Mouse (Mus musculus): ENCODE measurements around the gene Szt2. TPM values are rescaled to one million over a fixed set of nuclear protein-coding genes. Genes with fewer than 3 reads are reported as not detected.

Gene Szt2
- polyA plus RNA-seq, 1 experiment from 2014 or later = 11.1 TPM

DNA sequence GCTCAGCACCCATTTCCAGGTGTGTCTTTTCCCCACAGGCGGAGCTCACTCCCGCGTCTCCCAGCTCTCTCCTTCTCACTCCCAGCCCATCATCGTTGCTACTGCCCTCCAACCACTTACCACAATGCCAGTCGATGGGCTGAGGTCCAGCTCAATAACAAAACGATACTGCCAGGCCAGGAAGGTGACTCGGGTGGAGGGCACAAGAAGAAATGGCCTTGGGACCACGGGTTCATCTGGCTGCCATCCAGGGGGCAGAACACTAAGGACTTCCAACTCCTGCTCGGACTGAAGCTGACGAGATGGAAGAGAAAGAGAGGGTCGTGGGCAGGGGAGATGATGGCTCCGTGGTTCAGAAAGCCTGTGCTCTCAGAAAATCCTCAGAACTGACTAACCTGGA lies 6.4 kb downstream of the Szt2 start:
- Histone ChIP-seq H3K4me1 (replicated peaks) (no peaks in the 10 kb centered on the region), H3K27ac (no peak overlapping the region), H3K36me3 (peaks cover 76% of the 10 kb centered on the region), H3K4me2 (no peak overlapping the region), H3K9ac (replicated peaks) (no peak overlapping the region), H3K9me3 (no peaks in the 10 kb centered on the region), H3K27me3 (no peaks in the 10 kb centered on the region), H3K4me3 (replicated peaks) (no peak overlapping the region)
- 93% methylated on average over 12 of the region's 12 CpGs for WGBS
- ATAC-seq (ENCODE audit: insufficient number of reproducible peaks, insufficient read depth, low FRiP score, low TSS enrichment, low read depth) = no peak

GRCm38 (mm10) chr4:118401918-118402317 lies 7.2 kb downstream of the Szt2 start:
- Histone ChIP-seq H3K36me3 (peaks cover 84% of the 10 kb centered on the region), H3K4me1 (replicated peaks) (no peaks in the 10 kb centered on the region), H3K27me3 (no peaks in the 10 kb centered on the region), H3K27ac (no peak overlapping the region), H3K4me2 (no peak overlapping the region), H3K9ac (replicated peaks) (no peak overlapping the region), H3K9me3 (no peaks in the 10 kb centered on the region), H3K4me3 (replicated peaks) (no peak overlapping the region)
- no peak for ATAC-seq (ENCODE audit: insufficient number of reproducible peaks, insufficient read depth, low FRiP score, low TSS enrichment, low read depth)
- 93% methylated on average over 5 of the region's 5 CpGs for WGBS

GRCm38 (mm10) chr4:118401421-118401820 lies 7.7 kb downstream of the Szt2 start:
- ATAC-seq (ENCODE audit: insufficient number of reproducible peaks, insufficient read depth, low FRiP score, low TSS enrichment, low read depth) = no peak
- Histone ChIP-seq H3K36me3 (peaks cover 89% of the 10 kb centered on the region), H3K4me3 (replicated peaks) (no peak overlapping the region), H3K27ac (no peak overlapping the region), H3K9me3 (no peaks in the 10 kb centered on the region), H3K27me3 (no peaks in the 10 kb centered on the region), H3K4me1 (replicated peaks) (no peaks in the 10 kb centered on the region), H3K9ac (replicated peaks) (no peak overlapping the region), H3K4me2 (no peak overlapping the region)
- 93% methylated on average over 3 of the region's 3 CpGs for WGBS

- Histone ChIP-seq H3K9ac (replicated peaks) (no peak overlapping the region), H3K27me3 (no peaks in the 10 kb centered on the region), H3K4me3 (replicated peaks) (no peak overlapping the region), H3K4me1 (replicated peaks) (no peaks in the 10 kb centered on the region), H3K36me3 (peaks cover 98% of the 10 kb centered on the region), H3K27ac (no peak overlapping the region), H3K4me2 (no peak overlapping the region), H3K9me3 (no peaks in the 10 kb centered on the region)
- ATAC-seq (ENCODE audit: insufficient number of reproducible peaks, insufficient read depth, low FRiP score, low TSS enrichment, low read depth) = no peak
- 93% methylated on average over 6 of the region's 6 CpGs for WGBS
These were observed 10.7 kb downstream of the Szt2 start for GRCm38 (mm10) chr4:118398400-118398799.

DNA sequence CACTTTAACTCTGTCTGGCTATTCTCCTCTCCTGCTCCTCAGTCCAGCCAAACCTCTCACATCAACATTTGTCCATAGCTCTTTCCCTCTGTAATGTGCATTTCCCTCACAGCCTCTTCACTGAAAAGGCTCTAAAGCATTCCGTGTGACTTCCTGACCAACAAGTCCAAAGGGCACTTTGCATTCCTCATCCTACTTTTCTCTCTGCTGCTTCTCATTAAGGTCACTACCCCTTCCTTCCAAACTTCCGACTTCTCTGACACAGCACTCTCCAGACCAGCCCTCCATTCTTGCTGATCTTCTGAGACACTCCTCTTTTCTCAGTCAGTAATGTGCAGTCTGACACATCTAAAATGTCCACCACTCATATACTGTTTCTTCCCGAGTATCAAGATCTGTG lies 12.6 kb downstream of the Szt2 start:
- Histone ChIP-seq H3K27me3 (no peaks in the 10 kb centered on the region), H3K36me3 (peaks cover 98% of the 10 kb centered on the region), H3K27ac (no peak overlapping the region), H3K9ac (replicated peaks) (no peak overlapping the region), H3K4me3 (replicated peaks) (no peak overlapping the region), H3K9me3 (no peaks in the 10 kb centered on the region), H3K4me2 (no peak overlapping the region), H3K4me1 (replicated peaks) (no peaks in the 10 kb centered on the region)
- ATAC-seq (ENCODE audit: insufficient number of reproducible peaks, insufficient read depth, low FRiP score, low TSS enrichment, low read depth) = no peak
- 73% methylated on average over 3 of the region's 3 CpGs for WGBS

- Histone ChIP-seq H3K9ac (replicated peaks) (no peak overlapping the region), H3K9me3 (no peaks in the 10 kb centered on the region), H3K27me3 (no peaks in the 10 kb centered on the region), H3K4me2 (no peak overlapping the region), H3K36me3 (peaks cover 99% of the 10 kb centered on the region), H3K27ac (no peak overlapping the region), H3K4me1 (replicated peaks) (no peaks in the 10 kb centered on the region), H3K4me3 (replicated peaks) (no peak overlapping the region)
- WGBS = 94% methylated on average over 4 of the region's 4 CpGs
- ATAC-seq (ENCODE audit: insufficient number of reproducible peaks, insufficient read depth, low FRiP score, low TSS enrichment, low read depth) = no peak
These were observed 13.8 kb downstream of the Szt2 start for GRCm38 (mm10) chr4:118395289-118395688.

DNA sequence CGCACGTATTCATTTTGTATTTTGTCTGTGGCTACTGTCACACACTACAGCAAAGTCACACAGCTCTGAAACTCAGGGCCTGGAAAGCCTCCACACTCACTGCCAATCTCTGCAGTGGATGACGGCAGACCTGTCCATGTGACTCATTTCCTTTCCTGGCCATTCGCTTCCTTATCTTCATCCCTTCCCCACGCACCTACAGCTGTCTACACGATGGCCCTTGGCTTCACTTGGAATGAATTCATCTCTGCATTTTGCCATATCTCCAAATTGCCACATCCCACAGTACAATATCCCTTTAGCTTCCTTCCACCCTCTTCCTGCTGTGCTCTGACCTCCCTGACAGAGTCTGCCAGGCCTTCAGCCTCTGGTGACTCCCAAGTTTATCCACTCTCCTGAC lies 14.6 kb downstream of the Szt2 start:
- 92% methylated on average over 6 of the region's 6 CpGs for WGBS
- Histone ChIP-seq H3K4me1 (replicated peaks) (no peaks in the 10 kb centered on the region), H3K36me3 (peaks cover 99% of the 10 kb centered on the region), H3K27me3 (no peaks in the 10 kb centered on the region), H3K4me3 (replicated peaks) (no peak overlapping the region), H3K9me3 (no peaks in the 10 kb centered on the region), H3K9ac (replicated peaks) (no peak overlapping the region), H3K27ac (no peak overlapping the region), H3K4me2 (no peak overlapping the region)
- no peak for ATAC-seq (ENCODE audit: insufficient number of reproducible peaks, insufficient read depth, low FRiP score, low TSS enrichment, low read depth)

DNA sequence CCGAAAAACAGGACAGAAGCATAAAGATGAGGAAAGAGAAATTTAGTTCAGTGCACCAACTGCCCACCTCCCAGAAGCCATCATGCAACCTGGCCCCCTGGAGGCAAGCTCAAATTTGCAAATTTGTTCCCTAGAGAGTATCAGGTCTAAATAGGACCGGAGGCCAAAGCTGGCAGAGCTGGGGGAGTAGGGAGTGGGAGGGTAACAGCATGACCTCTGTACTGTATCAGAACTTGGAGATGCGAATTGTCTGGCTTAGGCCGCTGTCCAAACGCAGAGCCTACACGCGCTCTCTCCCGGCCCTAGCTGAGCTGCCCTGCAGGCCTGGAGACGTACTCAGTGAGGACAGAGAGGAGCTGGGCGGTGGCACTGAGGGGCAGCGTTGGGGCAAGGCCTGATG lies 18.9 kb downstream of the Szt2 start:
- Histone ChIP-seq H3K27ac (no peak overlapping the region), H3K4me3 (replicated peaks) (no peak overlapping the region), H3K27me3 (no peaks in the 10 kb centered on the region), H3K4me1 (replicated peaks) (no peaks in the 10 kb centered on the region), H3K9me3 (no peaks in the 10 kb centered on the region), H3K36me3 (peaks cover 99% of the 10 kb centered on the region), H3K9ac (replicated peaks) (no peak overlapping the region), H3K4me2 (no peak overlapping the region)
- no peak for ATAC-seq (ENCODE audit: insufficient number of reproducible peaks, insufficient read depth, low FRiP score, low TSS enrichment, low read depth)
- whole genome bisulfite sequencing = 92% methylated on average over 11 of the region's 11 CpGs

- no peak overlapping the region for H3K27ac ChIP-seq
- H3K9me3 ChIP-seq = no peaks in the 10 kb centered on the region
- no peak overlapping the region for H3K4me3 ChIP-seq (replicated peaks)
- no peaks in the 10 kb centered on the region for H3K4me1 ChIP-seq (replicated peaks)
- H3K9ac ChIP-seq (replicated peaks) = no peak overlapping the region
- no peak for ATAC-seq (ENCODE audit: insufficient number of reproducible peaks, insufficient read depth, low FRiP score, low TSS enrichment, low read depth)
- WGBS = 95% methylated on average over 8 of the region's 8 CpGs
- peaks cover 100% of the 10 kb centered on the region for H3K36me3 ChIP-seq
- H3K27me3 ChIP-seq = no peaks in the 10 kb centered on the region
- H3K4me2 ChIP-seq = no peak overlapping the region
These were observed 21.8 kb downstream of the Szt2 start for GRCm38 (mm10) chr4:118387316-118387715.

DNA sequence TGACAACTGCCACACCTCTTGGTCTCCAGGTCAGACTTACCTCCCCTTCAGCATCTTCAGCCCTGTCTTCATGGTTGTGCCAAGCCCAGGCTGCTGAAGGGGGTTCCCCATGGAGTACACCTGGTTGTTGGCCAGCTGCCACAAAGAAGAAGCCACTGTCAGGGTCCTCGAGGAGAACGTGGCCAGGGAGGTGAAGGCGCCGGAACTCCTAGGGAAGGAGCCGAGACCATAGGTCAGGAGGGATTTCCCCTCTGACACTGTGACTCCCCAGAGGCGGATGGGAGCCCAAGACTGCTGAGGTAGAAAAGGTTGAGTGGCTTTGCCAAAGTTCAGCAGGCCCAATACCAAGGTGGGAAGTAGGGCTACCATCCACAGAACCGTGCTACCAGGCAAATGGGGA lies 25.8 kb downstream of the Szt2 start:
- Histone ChIP-seq H3K27ac (no peak overlapping the region), H3K4me3 (replicated peaks) (no peak overlapping the region), H3K4me1 (replicated peaks) (no peaks in the 10 kb centered on the region), H3K27me3 (no peaks in the 10 kb centered on the region), H3K9ac (replicated peaks) (no peak overlapping the region), H3K4me2 (no peak overlapping the region), H3K9me3 (no peaks in the 10 kb centered on the region), H3K36me3 (peaks cover 98% of the 10 kb centered on the region)
- 95% methylated on average over 7 of the region's 7 CpGs for WGBS
- no peak for ATAC-seq (ENCODE audit: insufficient number of reproducible peaks, insufficient read depth, low FRiP score, low TSS enrichment, low read depth)

DNA sequence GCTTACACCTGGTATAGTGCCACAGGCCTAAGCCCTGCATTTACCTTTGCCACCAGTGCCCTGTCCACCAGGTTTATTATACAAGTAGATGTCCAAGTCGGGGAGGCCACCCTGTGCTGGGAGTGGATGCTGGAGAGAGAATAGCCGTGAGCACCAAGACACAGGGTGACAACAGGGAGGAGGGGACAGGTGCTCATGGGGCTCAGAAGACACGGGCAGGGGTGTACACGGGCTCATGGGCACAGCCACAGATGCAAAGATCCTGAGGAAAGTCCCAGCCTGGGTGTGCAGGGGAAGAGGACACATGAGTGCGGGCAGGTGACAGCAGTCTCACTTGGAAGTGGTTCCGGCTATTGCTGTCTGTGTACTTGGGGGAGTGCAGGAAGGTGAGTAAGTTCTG lies 33.1 kb downstream of the Szt2 start:
- Histone ChIP-seq H3K4me2 (no peak overlapping the region), H3K4me1 (replicated peaks) (no peaks in the 10 kb centered on the region), H3K36me3 (peaks cover 94% of the 10 kb centered on the region), H3K4me3 (replicated peaks) (no peak overlapping the region), H3K9ac (replicated peaks) (no peak overlapping the region), H3K9me3 (no peaks in the 10 kb centered on the region), H3K27ac (no peak overlapping the region), H3K27me3 (no peaks in the 10 kb centered on the region)
- 94% methylated on average over 6 of the region's 6 CpGs for WGBS
- ATAC-seq (ENCODE audit: insufficient number of reproducible peaks, insufficient read depth, low FRiP score, low TSS enrichment, low read depth) = no peak

DNA sequence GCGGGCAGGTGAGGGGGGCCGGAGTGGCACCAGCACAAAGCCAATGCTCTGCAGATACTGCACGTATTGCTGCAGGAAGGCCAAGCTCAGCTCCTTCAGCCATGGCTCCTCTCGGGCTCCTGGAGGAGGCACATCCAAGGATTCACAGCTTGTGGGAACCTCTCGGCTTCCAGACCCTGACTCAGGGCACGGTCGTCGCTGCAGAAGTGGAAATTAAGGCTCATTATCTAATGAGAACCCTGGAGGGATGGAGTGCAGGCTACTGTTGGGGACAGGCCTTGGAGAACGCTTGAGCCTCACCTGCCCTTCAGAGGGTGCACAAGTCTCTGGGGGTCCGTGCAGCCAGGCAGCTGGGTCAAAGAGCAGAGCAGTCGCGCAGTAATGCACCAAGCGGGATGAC lies 37.3 kb downstream of the Szt2 start:
- H3K4me3 ChIP-seq (replicated peaks) = no peak overlapping the region
- no peaks in the 10 kb centered on the region for H3K27me3 ChIP-seq
- no peaks in the 10 kb centered on the region for H3K4me1 ChIP-seq (replicated peaks)
- no peak overlapping the region for H3K4me2 ChIP-seq
- H3K36me3 ChIP-seq = peaks cover 95% of the 10 kb centered on the region
- no peak overlapping the region for H3K27ac ChIP-seq
- H3K9ac ChIP-seq (replicated peaks) = no peak overlapping the region
- ATAC-seq (ENCODE audit: insufficient number of reproducible peaks, insufficient read depth, low FRiP score, low TSS enrichment, low read depth) = no peak
- WGBS = 93% methylated on average over 13 of the region's 13 CpGs
- no peaks in the 10 kb centered on the region for H3K9me3 ChIP-seq
